Mouse (Mus musculus): ENCODE results near the gene Cfap43. TPM values are rescaled to one million over a fixed set of nuclear protein-coding genes. Genes with fewer than 3 reads are reported as not detected.
"Not testable (repeated sequence)": the region's sequence is repeated elsewhere in the genome, so short reads cannot be mapped to it uniquely, and the experiment has no call there.

The Cfap43 gene
- total RNA-seq, 2 experiments from 2014 or later, result not detected

GRCm38 (mm10) chr19:47853951-47854795 is 64.9 kb downstream of the Cfap43 start:
- peak; percentile 25 for DNase-seq

GRCm38 (mm10) chr19:47853053-47853452 is 66.0 kb downstream of the Cfap43 start:
- no peak for DNase-seq

GRCm38 (mm10) chr19:47852131-47852530 is 67.0 kb downstream of the Cfap43 start:
- DNase-seq, result not testable (repeated sequence)

GRCm38 (mm10) chr19:47849735-47850134 is 69.4 kb downstream of the Cfap43 start:
- no peak for DNase-seq

GRCm38 (mm10) chr19:47841234-47841633 is 77.9 kb downstream of the Cfap43 start:
- DNase-seq, result not testable (repeated sequence)

- DNase-seq, result no peak
Measured at GRCm38 (mm10) chr19:47837527-47837901, 81.6 kb downstream of the Cfap43 start.

- peak; percentile 75 for DNase-seq
Measured at GRCm38 (mm10) chr19:47836701-47837526, 82.2 kb downstream of the Cfap43 start.

- DNase-seq, result no peak
Measured at GRCm38 (mm10) chr19:47835776-47836175, 83.3 kb downstream of the Cfap43 start.

- DNase-seq, result no peak
Measured at GRCm38 (mm10) chr19:47834614-47835013, 84.5 kb downstream of the Cfap43 start.

GRCm38 (mm10) chr19:47832316-47832715 is 86.8 kb downstream of the Cfap43 start:
- DNase-seq, result no peak

- DNase-seq, result no peak
Measured at GRCm38 (mm10) chr19:47831111-47831510, 88.0 kb downstream of the Cfap43 start.

- DNase-seq, result no peak
Measured at GRCm38 (mm10) chr19:47829913-47830450, 89.1 kb downstream of the Cfap43 start.

- no peak for DNase-seq
Measured at GRCm38 (mm10) chr19:47824026-47824425, 95.1 kb downstream of the Cfap43 start.

GRCm38 (mm10) chr19:47822143-47822796 is 96.8 kb downstream of the Cfap43 start:
- DNase-seq, result no peak

- no peak for DNase-seq
Measured at GRCm38 (mm10) chr19:47821494-47821872, 97.6 kb downstream of the Cfap43 start.

GRCm38 (mm10) chr19:47820832-47821493 is 98.1 kb downstream of the Cfap43 start:
- DNase-seq, result peak; percentile 83

- DNase-seq, result no peak
Measured at GRCm38 (mm10) chr19:47817692-47818091, 101.4 kb downstream of the Cfap43 start.

- no peak for DNase-seq
Measured at GRCm38 (mm10) chr19:47814721-47815120, 104.4 kb downstream of the Cfap43 start.

- no peak for DNase-seq
Measured at GRCm38 (mm10) chr19:47812091-47812490, 107.0 kb downstream of the Cfap43 start.

- no peak for DNase-seq
Measured at GRCm38 (mm10) chr19:47798583-47798982, 120.5 kb downstream of the Cfap43 start.

- DNase-seq, result no peak
Measured at GRCm38 (mm10) chr19:47796699-47797098, 122.4 kb downstream of the Cfap43 start.

Measured in adrenal gland, postnatal 10 days (tissue).